Mouse (Mus musculus): ENCODE results near the gene Tmem50b. TPM values are rescaled to one million over a fixed set of nuclear protein-coding genes. Genes with fewer than 3 reads are reported as not detected.

Tmem50b gene
- polyA plus RNA-seq, 1 experiment from 2014 or later = 60.5 TPM

GRCm38 (mm10) chr16:91620185-91620584, 22.6 kb upstream of the Tmem50b start:
- Histone ChIP-seq H3K4me3 (ENCODE audit: low read depth, low read length) (no peak overlapping the region), H3K27me3 (ENCODE audit: control insufficient read depth, insufficient read depth, low read length) (0 out of 2 replicates have a peak, but pooled peaks cover 6% of the 10 kb centered on the region), H3K4me1 (ENCODE audit: control insufficient read depth, insufficient read depth, low read length) (no peaks in the 10 kb centered on the region), H3K27ac (ENCODE audit: low read depth, low read length) (no peak overlapping the region), H3K4me2 (no peak overlapping the region), H3K9ac (ENCODE audit: low read depth, low read length) (no peak overlapping the region), H3K9me3 (replicated peaks; ENCODE audit: control insufficient read depth, low read length) (no peaks in the 10 kb centered on the region), H3K36me3 (ENCODE audit: control insufficient read depth, insufficient read depth, low read length) (peaks cover 22% of the 10 kb centered on the region; the same call in 1 of the 2 replicates)
- WGBS (ENCODE audit: insufficient replicate concordance) = 86% methylated on average over 5 of the region's 5 CpGs
- no peak for ATAC-seq (replicated peaks; ENCODE audit: insufficient number of reproducible peaks, low FRiP score, low TSS enrichment)

GRCm38 (mm10) chr16:91618511-91619501, 21.2 kb upstream of the Tmem50b start, which contains the start of gene Dnajc28:
Gene Dnajc28, minus strand, starts transcription at chr16:91619026.
- H3K27ac ChIP-seq (ENCODE audit: low read depth, low read length) = no peak within 1 kb of the TSS
- 0 out of 2 replicates have a peak, but pooled peaks cover 6% of the 10 kb centered on the region for H3K27me3 ChIP-seq (ENCODE audit: control insufficient read depth, insufficient read depth, low read length)
- WGBS (ENCODE audit: insufficient replicate concordance) = 10% methylated on average over 39 of the region's 39 CpGs
- peak within 1 kb of the TSS; percentile 78 for H3K9ac ChIP-seq (ENCODE audit: low read depth, low read length)
- no peaks in the 10 kb centered on the region for H3K9me3 ChIP-seq (replicated peaks; ENCODE audit: control insufficient read depth, low read length)
- peak within 1 kb of the TSS; percentile 67 for H3K4me3 ChIP-seq (ENCODE audit: low read depth, low read length)
- H3K4me2 ChIP-seq = peak within 1 kb of the TSS; percentile 93
- peak; percentile 84 for ATAC-seq (replicated peaks; ENCODE audit: insufficient number of reproducible peaks, low FRiP score, low TSS enrichment)
- peaks cover 22% of the 10 kb centered on the region; the same call in 1 of the 2 replicates for H3K36me3 ChIP-seq (ENCODE audit: control insufficient read depth, insufficient read depth, low read length)
- no peaks in the 10 kb centered on the region for H3K4me1 ChIP-seq (ENCODE audit: control insufficient read depth, insufficient read depth, low read length)

GRCm38 (mm10) chr16:91614552-91614951, 17.0 kb upstream of the Tmem50b start:
- Histone ChIP-seq H3K36me3 (ENCODE audit: control insufficient read depth, insufficient read depth, low read length) (no peaks in the 10 kb centered on the region), H3K27me3 (ENCODE audit: control insufficient read depth, insufficient read depth, low read length) (0 out of 2 replicates have a peak, but pooled peaks cover 6% of the 10 kb centered on the region), H3K4me1 (ENCODE audit: control insufficient read depth, insufficient read depth, low read length) (no peaks in the 10 kb centered on the region), H3K9me3 (replicated peaks; ENCODE audit: control insufficient read depth, low read length) (no peaks in the 10 kb centered on the region), H3K4me2 (no peak overlapping the region), H3K9ac (ENCODE audit: low read depth, low read length) (no peak overlapping the region), H3K4me3 (ENCODE audit: low read depth, low read length) (no peak overlapping the region), H3K27ac (ENCODE audit: low read depth, low read length) (no peak overlapping the region)
- 78% methylated on average over 6 of the region's 6 CpGs for WGBS (ENCODE audit: insufficient replicate concordance)
- no peak for ATAC-seq (replicated peaks; ENCODE audit: insufficient number of reproducible peaks, low FRiP score, low TSS enrichment)

- Histone ChIP-seq H3K9me3 (replicated peaks; ENCODE audit: control insufficient read depth, low read length) (no peaks in the 10 kb centered on the region), H3K4me3 (ENCODE audit: low read depth, low read length) (no peak overlapping the region), H3K27ac (ENCODE audit: low read depth, low read length) (no peak overlapping the region), H3K4me2 (no peak overlapping the region), H3K9ac (ENCODE audit: low read depth, low read length) (no peak overlapping the region), H3K27me3 (ENCODE audit: control insufficient read depth, insufficient read depth, low read length) (0 out of 2 replicates have a peak, but pooled peaks cover 2% of the 10 kb centered on the region), H3K4me1 (ENCODE audit: control insufficient read depth, insufficient read depth, low read length) (no peaks in the 10 kb centered on the region), H3K36me3 (ENCODE audit: control insufficient read depth, insufficient read depth, low read length) (no peaks in the 10 kb centered on the region)
- no peak for ATAC-seq (replicated peaks; ENCODE audit: insufficient number of reproducible peaks, low FRiP score, low TSS enrichment)
- WGBS (ENCODE audit: insufficient replicate concordance) = 55% methylated on average over 5 of the region's 5 CpGs
These were observed 14.9 kb upstream of the Tmem50b start for GRCm38 (mm10) chr16:91612525-91612924.

- no peak for ATAC-seq (replicated peaks; ENCODE audit: insufficient number of reproducible peaks, low FRiP score, low TSS enrichment)
- H3K4me2 ChIP-seq = no peak overlapping the region
- WGBS (ENCODE audit: insufficient replicate concordance) = 67% methylated on average over 11 of the region's 11 CpGs
These were observed 13.6 kb upstream of the Tmem50b start for GRCm38 (mm10) chr16:91611248-91611647.

GRCm38 (mm10) chr16:91609501-91610245, 12.1 kb upstream of the Tmem50b start:
- H3K9me3 ChIP-seq (replicated peaks; ENCODE audit: control insufficient read depth, low read length) = no peaks in the 10 kb centered on the region
- ATAC-seq (replicated peaks; ENCODE audit: insufficient number of reproducible peaks, low FRiP score, low TSS enrichment) = no peak
- H3K4me1 ChIP-seq (ENCODE audit: control insufficient read depth, insufficient read depth, low read length) = no peaks in the 10 kb centered on the region
- H3K9ac ChIP-seq (ENCODE audit: low read depth, low read length) = no peak overlapping the region
- 76% methylated on average over 9 of the region's 9 CpGs for WGBS (ENCODE audit: insufficient replicate concordance)
- H3K27ac ChIP-seq (ENCODE audit: low read depth, low read length) = no peak overlapping the region
- no peak overlapping the region for H3K4me2 ChIP-seq
- H3K36me3 ChIP-seq (ENCODE audit: control insufficient read depth, insufficient read depth, low read length) = no peaks in the 10 kb centered on the region
- no peaks in the 10 kb centered on the region for H3K27me3 ChIP-seq (ENCODE audit: control insufficient read depth, insufficient read depth, low read length)
- H3K4me3 ChIP-seq (ENCODE audit: low read depth, low read length) = no peak overlapping the region

More at GRCm38 (mm10) chr16:91611248-91611647, 13.6 kb upstream of the Tmem50b start:
- Histone ChIP-seq H3K9me3 (replicated peaks; ENCODE audit: control insufficient read depth, low read length) (no peaks in the 10 kb centered on the region), H3K27me3 (ENCODE audit: control insufficient read depth, insufficient read depth, low read length) (no peaks in the 10 kb centered on the region), H3K4me1 (ENCODE audit: control insufficient read depth, insufficient read depth, low read length) (no peaks in the 10 kb centered on the region), H3K27ac (ENCODE audit: low read depth, low read length) (no peak overlapping the region), H3K9ac (ENCODE audit: low read depth, low read length) (no peak overlapping the region), H3K4me3 (ENCODE audit: low read depth, low read length) (no peak overlapping the region), H3K36me3 (ENCODE audit: control insufficient read depth, insufficient read depth, low read length) (no peaks in the 10 kb centered on the region)

GRCm38 (mm10) chr16:91606958-91607357, 9.4 kb upstream of the Tmem50b start:
- Histone ChIP-seq H3K4me3 (ENCODE audit: low read depth, low read length) (no peak overlapping the region), H3K27ac (ENCODE audit: low read depth, low read length) (no peak overlapping the region), H3K27me3 (ENCODE audit: control insufficient read depth, insufficient read depth, low read length) (no peaks in the 10 kb centered on the region), H3K9ac (ENCODE audit: low read depth, low read length) (no peak overlapping the region), H3K36me3 (ENCODE audit: control insufficient read depth, insufficient read depth, low read length) (no peaks in the 10 kb centered on the region), H3K4me2 (no peak overlapping the region), H3K4me1 (ENCODE audit: control insufficient read depth, insufficient read depth, low read length) (no peaks in the 10 kb centered on the region), H3K9me3 (replicated peaks; ENCODE audit: control insufficient read depth, low read length) (no peaks in the 10 kb centered on the region)
- ATAC-seq (replicated peaks; ENCODE audit: insufficient number of reproducible peaks, low FRiP score, low TSS enrichment) = no peak
- WGBS (ENCODE audit: insufficient replicate concordance) = 86% methylated on average over 8 of the region's 8 CpGs

GRCm38 (mm10) chr16:91605156-91605555, 7.6 kb upstream of the Tmem50b start:
- H3K9me3 ChIP-seq (replicated peaks; ENCODE audit: control insufficient read depth, low read length) = no peaks in the 10 kb centered on the region
- H3K27ac ChIP-seq (ENCODE audit: low read depth, low read length) = no peak overlapping the region
- H3K4me2 ChIP-seq = no peak overlapping the region
- no peaks in the 10 kb centered on the region for H3K27me3 ChIP-seq (ENCODE audit: control insufficient read depth, insufficient read depth, low read length)
- H3K9ac ChIP-seq (ENCODE audit: low read depth, low read length) = no peak overlapping the region
- no peak overlapping the region for H3K4me3 ChIP-seq (ENCODE audit: low read depth, low read length)
- no peaks in the 10 kb centered on the region for H3K4me1 ChIP-seq (ENCODE audit: control insufficient read depth, insufficient read depth, low read length)
- H3K36me3 ChIP-seq (ENCODE audit: control insufficient read depth, insufficient read depth, low read length) = no peaks in the 10 kb centered on the region
- WGBS (ENCODE audit: insufficient replicate concordance) = 77% methylated on average over 6 of the region's 6 CpGs
- no peak for ATAC-seq (replicated peaks; ENCODE audit: insufficient number of reproducible peaks, low FRiP score, low TSS enrichment)
